Mouse (Mus musculus): Measurements from ENCODE around the gene Dusp10. TPM values are rescaled to one million over a fixed set of nuclear protein-coding genes. Genes with fewer than 3 reads are reported as not detected.

Dusp10 gene
- polyA plus RNA-seq, 1 experiment from 2014 or later = 8.5 TPM

DNA sequence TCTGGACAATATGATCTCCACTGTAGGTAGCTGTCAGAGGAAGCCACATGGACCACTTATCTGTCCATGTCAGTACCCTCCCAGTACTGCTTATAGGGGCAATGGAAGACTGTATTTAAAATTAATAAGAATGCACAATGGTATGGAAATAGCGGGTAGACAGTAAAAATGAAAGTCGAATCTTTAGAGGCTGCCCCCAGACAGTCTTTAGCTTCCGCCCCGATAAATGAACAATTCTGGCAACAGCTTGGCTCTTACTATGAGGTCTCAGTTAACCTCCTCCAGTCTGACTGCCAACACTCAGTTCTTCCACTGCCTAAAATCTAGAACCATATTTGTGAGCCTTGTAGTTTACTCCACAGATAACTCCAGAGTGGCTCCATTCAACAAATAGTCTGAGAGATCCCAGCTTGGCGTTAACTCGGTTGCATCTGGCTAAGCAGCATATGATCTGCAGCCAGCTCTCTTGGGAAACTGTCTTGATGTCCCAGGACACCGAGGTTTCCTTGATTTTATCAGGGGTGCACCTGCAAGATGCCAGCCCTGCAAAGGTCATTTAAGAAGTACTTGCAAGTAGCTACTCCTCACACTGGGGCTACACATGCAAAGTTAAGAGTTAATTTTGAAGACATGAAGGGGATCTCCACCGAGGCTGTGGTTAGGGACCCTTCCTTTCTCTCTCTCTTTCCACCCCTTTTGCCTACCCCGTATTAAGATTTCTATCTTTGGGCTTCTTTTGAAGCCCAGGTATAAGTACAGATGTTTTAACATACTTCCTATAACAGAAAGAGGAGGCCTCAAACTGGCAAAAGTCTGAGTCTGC, 88.0 kb downstream of the Dusp10 start:
- Histone ChIP-seq H3K36me3 (no peaks in the 10 kb centered on the region), H3K9me3 (no peaks in the 10 kb centered on the region), H3K27ac (no peak overlapping the region), H3K27me3 (ENCODE audit: insufficient read depth, poor library complexity, severe bottlenecking) (no peaks in the 10 kb centered on the region), H3K4me1 (peaks cover 4% of the 10 kb centered on the region; the same call in 1 of the 2 replicates), H3K4me3 (no peak overlapping the region)
- WGBS = 91% methylated on average over 9 of the region's 9 CpGs
- no peak for DNase-seq (ENCODE audit: low spot score)

DNA sequence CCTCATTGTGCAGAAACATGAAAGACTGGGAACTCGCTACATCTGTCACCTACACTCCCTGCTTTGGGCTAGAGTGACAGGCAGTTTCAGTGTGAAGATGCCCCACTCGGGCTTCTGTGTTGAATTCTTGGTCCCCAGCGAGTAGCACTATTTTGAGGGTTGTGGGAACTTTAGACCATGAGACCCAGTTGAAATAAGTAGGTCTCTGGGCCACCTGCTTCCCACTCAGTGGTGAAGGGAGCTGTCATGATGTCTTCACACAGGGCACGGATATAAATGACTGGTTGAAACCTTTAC, 88.6 kb downstream of the Dusp10 start:
- DNase-seq (ENCODE audit: low spot score) = no peak
- Histone ChIP-seq H3K9me3 (no peaks in the 10 kb centered on the region), H3K4me3 (no peak overlapping the region), H3K4me1 (peaks cover 4% of the 10 kb centered on the region; the same call in 1 of the 2 replicates), H3K27me3 (ENCODE audit: insufficient read depth, poor library complexity, severe bottlenecking) (no peaks in the 10 kb centered on the region), H3K36me3 (no peaks in the 10 kb centered on the region), H3K27ac (no peak overlapping the region)
- WGBS = 81% methylated on average over 4 of the region's 4 CpGs

DNA sequence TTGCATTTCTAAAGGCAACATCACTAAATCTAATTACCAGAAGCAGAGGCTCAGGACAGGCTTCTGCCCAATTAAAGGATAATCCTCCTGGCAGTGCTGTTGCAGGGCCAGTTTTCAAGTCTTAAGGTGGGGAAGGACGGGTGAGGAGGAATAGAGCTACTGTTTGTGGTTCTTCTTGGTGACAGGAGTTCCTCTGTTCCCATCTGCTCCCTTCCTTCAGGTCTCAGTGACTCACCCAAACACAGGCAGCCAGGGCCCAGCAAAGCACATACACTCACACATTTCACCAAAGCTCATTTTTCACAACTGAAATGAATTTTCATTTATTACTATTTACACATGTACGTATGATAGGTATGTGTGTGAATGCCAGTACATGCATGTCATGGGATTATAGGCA, 93.7 kb downstream of the Dusp10 start:
- WGBS = 47% methylated on average over 2 of the region's 2 CpGs
- H3K4me3 ChIP-seq = no peak overlapping the region
- no peak for DNase-seq (ENCODE audit: low spot score)
- H3K9me3 ChIP-seq = no peaks in the 10 kb centered on the region
- H3K4me1 ChIP-seq = no peaks in the 10 kb centered on the region
- H3K27me3 ChIP-seq (ENCODE audit: insufficient read depth, poor library complexity, severe bottlenecking) = no peaks in the 10 kb centered on the region
- no peak overlapping the region for H3K27ac ChIP-seq
- H3K36me3 ChIP-seq = no peaks in the 10 kb centered on the region

DNA sequence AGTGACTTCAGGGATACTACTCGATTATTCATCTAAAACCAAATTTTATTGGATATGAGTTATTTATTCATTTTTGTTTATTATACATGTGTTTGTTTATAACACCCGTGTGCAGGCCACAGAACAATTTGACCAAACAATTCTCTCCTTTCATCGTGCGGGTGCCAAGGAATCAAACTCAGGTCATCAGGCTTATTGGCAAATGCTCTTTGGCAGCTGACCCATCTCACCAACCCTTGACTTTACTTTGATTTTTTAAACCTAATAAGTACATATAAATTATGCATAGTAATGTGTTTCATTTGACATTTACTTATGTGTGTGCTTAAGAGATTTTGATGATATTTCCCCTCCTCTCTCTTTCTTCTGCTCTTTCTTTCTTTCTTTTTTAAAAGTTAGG, 94.3 kb downstream of the Dusp10 start:
- DNase-seq (ENCODE audit: low spot score) = no peak
- no peak overlapping the region for H3K4me3 ChIP-seq
- H3K4me1 ChIP-seq = no peaks in the 10 kb centered on the region
- H3K36me3 ChIP-seq = no peaks in the 10 kb centered on the region
- H3K27ac ChIP-seq = no peak overlapping the region
- no peaks in the 10 kb centered on the region for H3K9me3 ChIP-seq
- no peaks in the 10 kb centered on the region for H3K27me3 ChIP-seq (ENCODE audit: insufficient read depth, poor library complexity, severe bottlenecking)
- WGBS = 79% methylated on average over 4 of the region's 4 CpGs

DNA sequence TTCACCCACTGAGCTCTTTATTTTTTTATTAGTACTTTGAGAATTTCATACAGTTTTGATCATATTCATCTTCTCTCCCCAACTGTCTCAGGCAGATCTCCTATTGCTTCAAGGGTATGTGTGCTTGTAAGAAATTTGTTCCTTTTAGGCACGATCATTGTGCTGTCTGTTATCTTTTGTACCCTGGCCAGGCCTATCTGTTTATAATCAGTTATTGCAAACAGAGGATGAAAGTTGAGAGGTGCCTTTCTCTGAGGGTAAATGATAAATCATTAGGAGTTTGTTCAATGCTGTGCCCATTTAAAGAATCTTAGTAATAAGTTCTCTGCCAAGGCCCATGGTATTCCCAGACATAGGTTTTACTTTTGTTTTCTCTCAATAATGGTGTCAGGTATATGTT, 95.2 kb downstream of the Dusp10 start:
- Histone ChIP-seq H3K27me3 (ENCODE audit: insufficient read depth, poor library complexity, severe bottlenecking) (no peaks in the 10 kb centered on the region), H3K9me3 (no peaks in the 10 kb centered on the region), H3K4me1 (no peaks in the 10 kb centered on the region), H3K4me3 (no peak overlapping the region), H3K27ac (no peak overlapping the region), H3K36me3 (no peaks in the 10 kb centered on the region)
- WGBS = 72% methylated on average over 1 of the region's 1 CpGs
- no peak for DNase-seq (ENCODE audit: low spot score)

DNA sequence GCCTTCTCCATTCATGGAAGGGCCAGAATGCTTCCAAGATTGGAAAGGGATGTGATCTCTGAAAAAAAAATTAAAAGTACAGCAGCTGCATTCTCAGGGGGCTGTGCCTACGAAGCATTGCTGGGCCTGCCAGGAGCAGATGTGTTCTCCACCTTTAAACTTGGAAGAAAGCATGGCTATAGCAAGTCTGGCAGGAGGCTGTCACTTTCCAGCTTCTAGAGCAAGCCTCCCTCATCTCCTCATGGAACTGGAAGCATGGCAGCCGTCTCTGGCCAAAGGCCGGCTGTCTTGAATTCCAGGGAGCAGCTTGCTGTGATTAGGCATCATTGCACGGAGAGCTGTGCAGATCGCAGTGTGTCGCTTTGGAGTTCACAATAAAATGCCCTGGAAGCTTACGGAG, 104.5 kb downstream of the Dusp10 start:
- H3K27me3 ChIP-seq (ENCODE audit: insufficient read depth, poor library complexity, severe bottlenecking) = no peaks in the 10 kb centered on the region
- DNase-seq (ENCODE audit: low spot score) = no peak
- no peaks in the 10 kb centered on the region for H3K9me3 ChIP-seq
- 80% methylated on average over 7 of the region's 7 CpGs for whole genome bisulfite sequencing
- H3K27ac ChIP-seq = no peak overlapping the region
- H3K36me3 ChIP-seq = no peaks in the 10 kb centered on the region
- no peaks in the 10 kb centered on the region for H3K4me1 ChIP-seq
- H3K4me3 ChIP-seq = no peak overlapping the region

DNA sequence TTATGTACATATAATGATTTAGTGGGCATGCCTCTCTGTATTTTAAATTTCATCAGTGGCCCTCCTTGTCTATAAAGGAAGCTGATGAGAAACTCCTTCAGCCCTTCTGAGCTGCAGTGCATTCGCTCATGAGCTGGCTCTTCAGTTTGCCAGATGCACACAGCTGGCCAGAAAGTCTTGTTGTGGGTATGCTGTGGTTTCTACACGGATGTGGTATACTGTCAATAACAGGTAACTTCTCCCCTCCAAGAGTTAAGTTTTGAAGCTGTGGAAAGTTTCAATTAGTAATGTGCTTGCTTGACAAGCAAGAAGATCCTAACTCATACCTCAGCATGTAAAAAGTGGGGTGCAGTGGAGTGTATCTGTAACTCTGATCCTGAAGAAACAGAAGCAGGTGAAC, 104.9 kb downstream of the Dusp10 start:
- Histone ChIP-seq H3K36me3 (no peaks in the 10 kb centered on the region), H3K27ac (no peak overlapping the region), H3K27me3 (ENCODE audit: insufficient read depth, poor library complexity, severe bottlenecking) (no peaks in the 10 kb centered on the region), H3K4me3 (no peak overlapping the region), H3K9me3 (no peaks in the 10 kb centered on the region), H3K4me1 (no peaks in the 10 kb centered on the region)
- DNase-seq (ENCODE audit: low spot score) = no peak
- WGBS = 78% methylated on average over 2 of the region's 2 CpGs

DNA sequence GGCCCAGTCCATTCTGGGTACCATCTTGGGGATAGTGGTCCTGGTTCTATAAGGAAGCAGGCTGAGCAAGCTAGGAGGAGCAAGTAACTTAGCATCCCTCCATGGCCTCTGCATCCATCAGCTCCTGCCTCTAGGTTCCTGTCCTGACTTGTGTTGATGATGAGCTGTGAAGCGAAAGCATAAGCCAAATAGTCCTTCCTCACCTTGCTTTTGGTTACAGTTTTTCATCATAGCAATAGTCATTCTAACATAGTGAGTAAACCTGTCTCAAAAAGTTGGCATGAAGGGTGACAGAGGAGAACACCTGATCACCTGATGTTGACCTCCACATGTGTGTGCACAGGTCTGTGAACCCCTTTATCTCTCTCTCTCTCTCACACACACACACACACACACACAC, 105.5 kb downstream of the Dusp10 start:
- Histone ChIP-seq H3K4me1 (no peaks in the 10 kb centered on the region), H3K36me3 (no peaks in the 10 kb centered on the region), H3K4me3 (no peak overlapping the region), H3K9me3 (no peaks in the 10 kb centered on the region), H3K27ac (no peak overlapping the region), H3K27me3 (ENCODE audit: insufficient read depth, poor library complexity, severe bottlenecking) (no peaks in the 10 kb centered on the region)
- DNase-seq (ENCODE audit: low spot score) = no peak
- WGBS = 83% methylated on average over 1 of the region's 1 CpGs

Other genes with a start within 250 kb of the Dusp10 start
- 1.1 and 1.3 TPM in 2 replicates for gene 1700056E22Rik, start 21.0 kb downstream of the Dusp10 start, polyA plus RNA-seq (2016; fragmentation: Nextera tagmentation; extraction: Ambion mirVana)

Data from heart, embryonic 10.5 days (tissue).